ENCODE assay signal across 25 mouse cellular contexts in the genomic region with DNA sequence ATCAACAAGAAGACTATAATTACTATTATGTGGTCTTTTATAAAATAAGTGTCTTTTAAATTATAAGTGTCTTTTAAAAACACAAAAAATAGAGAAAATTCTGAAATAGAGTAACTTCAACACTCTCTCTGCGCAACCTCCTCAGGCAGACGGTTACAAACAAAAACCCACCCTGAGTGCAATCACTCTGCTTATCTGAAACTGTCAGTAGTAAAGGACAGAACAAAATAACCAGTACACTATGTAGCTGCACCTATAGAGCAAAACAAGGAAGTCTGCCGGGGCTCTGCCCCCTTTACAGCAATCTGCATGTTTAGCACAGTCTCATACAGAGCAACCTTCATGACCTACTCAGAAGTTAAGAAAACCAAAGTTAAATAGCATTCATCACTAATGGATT. TPM values are rescaled to one million over a fixed set of nuclear protein-coding genes. Genes with fewer than 3 reads are reported as not detected.
A peak's percentile ranks its signal among the peaks of the same experiment; 100 is the strongest.
DNase-seq lines count a peak whose midpoint lies in the region; ATAC-seq and TF ChIP-seq lines count a peak whose summit lies in the region.
"Had no signal": no experiment of that assay in that cellular context is flagged by ENCODE, and none has a peak within 500 bp of the region (broad histone marks: within the 10 kb centered on the region; RNA-seq: fewer than 3 reads in every experiment).

No protein-coding gene starts in this region.

- H3K9me3 ChIP-seq in MEL (replicated peaks; ENCODE audit: insufficient read depth, low read length) = no peaks in the 10 kb centered on the region
- H3K9me3 ChIP-seq in liver, embryonic 14.5 days (ENCODE audit: control insufficient read depth, low read length) = no peaks in the 10 kb centered on the region
- no peaks in the 10 kb centered on the region for H3K9me3 ChIP-seq in liver, postnatal 0 days (ENCODE audit: low read length)
- H3K9me3 ChIP-seq: forebrain, embryonic 10.5 days; forebrain, embryonic 13.5 days; heart, embryonic 12.5 days; heart, embryonic 15.5 days; hindbrain, embryonic 10.5 days; hindbrain, embryonic 13.5 days had no signal

- H3K4me1 ChIP-seq in heart, adult 2 months (ENCODE audit: control insufficient read depth, insufficient read depth, low read length) = no peaks in the 10 kb centered on the region
- no peaks in the 10 kb centered on the region; a peak in 1 of 4 replicates for H3K4me1 ChIP-seq in MEL (ENCODE audit: control insufficient read depth in 1 of 2, insufficient read depth in 2 of 2, low read length in 2 of 2)
- no peaks in the 10 kb centered on the region; a peak in 1 of 4 replicates for H3K4me1 ChIP-seq in liver, embryonic 14.5 days (replicated peaks; ENCODE audit: control insufficient read depth in 2 of 2, insufficient read depth in 2 of 2, low read length in 1 of 2)
- no peaks in the 10 kb centered on the region for H3K4me1 ChIP-seq in liver, postnatal 0 days (ENCODE audit: insufficient read depth)
- H3K4me1 ChIP-seq: forebrain, embryonic 10.5 days; forebrain, embryonic 13.5 days; heart, embryonic 12.5 days; heart, embryonic 15.5 days; hindbrain, embryonic 10.5 days; hindbrain, embryonic 13.5 days had no signal

- H3K4me2 ChIP-seq in liver, embryonic 14.5 days (ENCODE audit: low read depth) = no peak overlapping the region
- H3K4me2 ChIP-seq in liver, postnatal 0 days (ENCODE audit: low read depth, low read length) = no peak overlapping the region
- H3K4me2 ChIP-seq: forebrain, embryonic 13.5 days; heart, embryonic 12.5 days; heart, embryonic 15.5 days; hindbrain, embryonic 13.5 days had no signal

- intact Hi-C loops in heart, adult 2 months (cut with DNase I) = no loop called here

- H3K4me3 ChIP-seq in heart, adult 2 months = no peak overlapping the region
- H3K4me3 ChIP-seq in MEL (ENCODE audit: control insufficient read depth in 1 of 2, insufficient read depth in 1 of 2, low read depth in 2 of 2, low read length in 2 of 2) = no peak overlapping the region
- H3K4me3 ChIP-seq in liver, embryonic 14.5 days (ENCODE audit: insufficient read depth in 1 of 2, low read depth in 2 of 2, low read length in 2 of 2) = no peak overlapping the region
- no peak overlapping the region for H3K4me3 ChIP-seq in liver, postnatal 0 days (ENCODE audit: low read depth, low read length)
- H3K4me3 ChIP-seq: forebrain, embryonic 10.5 days; forebrain, embryonic 13.5 days; heart, embryonic 12.5 days; heart, embryonic 15.5 days; hindbrain, embryonic 10.5 days; hindbrain, embryonic 13.5 days had no signal

- TF ChIP-seq EP300 in heart, adult 2 months (IDR thresholded peaks at IDR 0.05; ENCODE audit: insufficient read depth, low read depth, low read length) = no peak
- TF ChIP-seq EP300 in MEL (IDR thresholded peaks at IDR 0.05; ENCODE audit: low read depth in 1 of 2, low read length in 2 of 2) = peak; percentile 22 to 73; a peak in 2 of 4 replicates
- TF ChIP-seq EP300 in liver, embryonic 14.5 days (IDR thresholded peaks at IDR 0.05; ENCODE audit: low read depth) = no peak
- peak; percentile 83 for TF ChIP-seq EP300 in liver, postnatal 0 days (IDR thresholded peaks at IDR 0.05; ENCODE audit: low read depth)

- no peak overlapping the region for H3K27ac ChIP-seq in heart, adult 2 months
- no peak overlapping the region for H3K27ac ChIP-seq in MEL (ENCODE audit: control insufficient read depth, low read depth, low read length)
- H3K27ac ChIP-seq in liver, embryonic 14.5 days = no peak overlapping the region
- H3K27ac ChIP-seq in liver, postnatal 0 days (ENCODE audit: low read depth) = no peak overlapping the region
- H3K27ac ChIP-seq: forebrain, embryonic 10.5 days; forebrain, embryonic 13.5 days; heart, embryonic 15.5 days; hindbrain, embryonic 10.5 days; hindbrain, embryonic 13.5 days had no signal

- peak; percentile 23 for DNase-seq in heart, adult 11 months
- DNase-seq in heart, adult 2 months = no peak
- peak; percentile 46 for DNase-seq in MEL (ENCODE audit: low read depth, low spot score)
- no peak for DNase-seq in liver, embryonic 14.5 days (ENCODE audit: low read depth in 3 of 3, low spot score in 3 of 3)
- DNase-seq in liver, postnatal 0 days = no peak
- DNase-seq in frontal cortex, postnatal 25 days (ENCODE audit: low spot score in 2 of 2) = no peak
- DNase-seq in cerebellum, adult 9-11 months = no peak
- no peak for DNase-seq in kidney, adult 8-10 months
- DNase-seq: adrenal gland, postnatal 10 days; adrenal gland, postnatal 36 days; cerebellum, adult 18-20 months; cerebellum, adult 9-10 months; cerebellum, postnatal 25 days; forebrain, postnatal 0 days; gastrocnemius, postnatal 36 days; heart, postnatal 10 days; heart, postnatal 36 days had no signal

- TF ChIP-seq RAD21 in MEL (IDR thresholded peaks at IDR 0.05; ENCODE audit: low read depth, low read length) = no peak

- 69% methylated on average over 3 of the region's 3 CpGs for WGBS in heart, adult 2 months
- 41% methylated on average over 3 of the region's 3 CpGs for WGBS in liver, embryonic 14.5 days (ENCODE audit: insufficient replicate concordance)
- whole genome bisulfite sequencing in liver, postnatal 0 days (ENCODE audit: insufficient replicate concordance) = 58% methylated on average over 3 of the region's 3 CpGs

- no peak overlapping the region for H3K9ac ChIP-seq in heart, adult 2 months (ENCODE audit: low read depth, low read length)
- H3K9ac ChIP-seq in MEL (ENCODE audit: control insufficient read depth, low read depth, low read length, poor library complexity, severe bottlenecking) = no peak overlapping the region
- no peak overlapping the region for H3K9ac ChIP-seq in liver, embryonic 14.5 days (replicated peaks)
- H3K9ac ChIP-seq in liver, postnatal 0 days (replicated peaks) = no peak overlapping the region
- H3K9ac ChIP-seq: forebrain, embryonic 13.5 days; forebrain, postnatal 0 days; heart, embryonic 12.5 days; heart, embryonic 15.5 days; hindbrain, embryonic 13.5 days had no signal

- no peak for TF ChIP-seq CTCF in heart, adult 2 months (IDR thresholded peaks at IDR 0.05)
- TF ChIP-seq CTCF in MEL (IDR thresholded peaks at IDR 0.05 in 2 of 3, conservative IDR thresholded peaks at IDR 0.05 in 1 of 3; ENCODE audit: control insufficient read depth in 1 of 3, insufficient read depth in 1 of 3, low read depth in 2 of 3, low read length in 3 of 3, poor library complexity in 1 of 3, severe bottlenecking in 1 of 3) = no peak
- TF ChIP-seq CTCF in liver, embryonic 14.5 days (IDR thresholded peaks at IDR 0.05; ENCODE audit: low read depth) = no peak
- TF ChIP-seq CTCF in liver, postnatal 0 days (IDR thresholded peaks at IDR 0.05; ENCODE audit: low read depth) = no peak

- H3K36me3 ChIP-seq in heart, adult 2 months (ENCODE audit: control insufficient read depth, insufficient read depth, low read length) = no peaks in the 10 kb centered on the region; the same call in none of the 2 replicates
- peaks cover 0 to 52% of the 10 kb centered on the region in 2 experiments; a peak in 2 of 4 replicates for H3K36me3 ChIP-seq in MEL (ENCODE audit: control insufficient read depth in 1 of 2, insufficient read depth in 2 of 2, low read length in 2 of 2)
- H3K36me3 ChIP-seq in liver, embryonic 14.5 days (replicated peaks; ENCODE audit: control insufficient read depth, insufficient read depth, low read depth) = peaks cover 34% of the 10 kb centered on the region
- H3K36me3 ChIP-seq in liver, postnatal 0 days (replicated peaks; ENCODE audit: insufficient read depth, low read length) = peaks cover 56% of the 10 kb centered on the region

- ATAC-seq in liver, embryonic 14.5 days (ENCODE audit: insufficient read depth) = peak; percentile 37; the same call in 1 of the 2 replicates
- ATAC-seq in liver, postnatal 0 days = no peak
- ATAC-seq: forebrain, embryonic 13.5 days; forebrain, postnatal 0 days; hindbrain, embryonic 16.5 days; Patski had no signal

- no peak for TF ChIP-seq POLR2A in heart, adult 2 months (IDR thresholded peaks at IDR 0.05; ENCODE audit: insufficient read depth, low read depth, low read length)
- TF ChIP-seq POLR2A in MEL (IDR thresholded peaks at IDR 0.05; ENCODE audit: control insufficient read depth in 1 of 2, insufficient read depth in 1 of 2, low read depth in 1 of 2, low read length in 2 of 2, poor library complexity in 1 of 2) = no peak

- H3K79me2 ChIP-seq in heart, adult 2 months (replicated peaks; ENCODE audit: control insufficient read depth, insufficient read depth, low read length) = no peaks in the 10 kb centered on the region; the same call in 1 of the 2 replicates
- no peaks in the 10 kb centered on the region for H3K79me2 ChIP-seq in MEL (ENCODE audit: control insufficient read depth, insufficient read depth, low read length, poor library complexity)

- no peaks in the 10 kb centered on the region for H3K27me3 ChIP-seq in heart, adult 2 months (ENCODE audit: control insufficient read depth, insufficient read depth, low read length)
- H3K27me3 ChIP-seq in MEL (ENCODE audit: control insufficient read depth in 1 of 2, insufficient read depth in 2 of 2, low read length in 2 of 2) = no peaks in the 10 kb centered on the region
- H3K27me3 ChIP-seq in liver, embryonic 14.5 days (ENCODE audit: control insufficient read depth, insufficient read depth, low read length) = no peaks in the 10 kb centered on the region
- no peaks in the 10 kb centered on the region for H3K27me3 ChIP-seq in liver, postnatal 0 days (ENCODE audit: insufficient read depth, low read length)
- H3K27me3 ChIP-seq: forebrain, embryonic 13.5 days; heart, embryonic 12.5 days; heart, embryonic 15.5 days; hindbrain, embryonic 13.5 days; Patski had no signal

TF ChIP-seq in MEL, 35 proteins besides CTCF, POLR2A, EP300 and RAD21 (continues in another document):
- TF ChIP-seq ETS1 (IDR thresholded peaks at IDR 0.05; ENCODE audit: low read depth, low read length) (peak; percentile 36; the same call in 1 of the 2 replicates), ZC3H11A (IDR thresholded peaks at IDR 0.05; ENCODE audit: low read depth, low read length) (no peak)

RNA-seq across cellular contexts. Expression of a gene that starts 12.4 kb away (rescaled TPM):
- total RNA-seq in heart, adult 2 months (2021) = 10 to 100 TPM; 13.1 to 14.0 TPM
- polyA plus RNA-seq in heart, adult 2 months (2012; rRNA removed) = 6.0 and 11.7 TPM in 2 replicates
- 15.3 and 16.7 TPM in 2 replicates for total RNA-seq in MEL (2012; rRNA removed)
- polyA plus RNA-seq in MEL (2012; ENCODE audit: insufficient read depth in 1 of 2, insufficient read length in 2 of 2, low read depth in 1 of 2, low replicate concordance in 2 of 2, missing spikeins in 1 of 2) = 10 to 100 TPM; 15.3 to 46.1 TPM
- polyA plus RNA-seq in liver, embryonic 14.5 days (2012; rRNA removed) = 5.2 and 6.9 TPM in 2 replicates
- polyA plus RNA-seq in liver, embryonic 14.5 days (2014; fragmentation: Nextera tagmentation; extraction: Ambion mirVana) = 7.3 and 7.8 TPM in 2 replicates
- 4.5 and 4.7 TPM in 2 replicates for polyA plus RNA-seq in liver, postnatal 0 days (2015; fragmentation: Nextera tagmentation; extraction: Ambion mirVana)

RNA-seq across cellular contexts. Expression of a gene that starts 44.9 kb away (rescaled TPM):
- total RNA-seq in heart, adult 2 months (2021) = 10 to 100 TPM; 13.9 to 15.2 TPM
- 6.3 and 7.2 TPM in 2 replicates for polyA plus RNA-seq in heart, adult 2 months (2012; rRNA removed)
- total RNA-seq in MEL (2012; rRNA removed) = 20.3 and 25.9 TPM in 2 replicates
- polyA plus RNA-seq in MEL (2012; ENCODE audit: insufficient read depth in 1 of 2, insufficient read length in 2 of 2, low read depth in 1 of 2, low replicate concordance in 2 of 2, missing spikeins in 1 of 2) = 10 to 100 TPM in 1 of 2 experiments, not detected in 1; 24.0 TPM
- polyA plus RNA-seq in liver, embryonic 14.5 days (2012; rRNA removed) = 2.6 and 3.8 TPM in 2 replicates
- polyA plus RNA-seq in liver, embryonic 14.5 days (2014; fragmentation: Nextera tagmentation; extraction: Ambion mirVana) = 2.0 and 2.8 TPM in 2 replicates
- 13.6 and 13.7 TPM in 2 replicates for polyA plus RNA-seq in liver, postnatal 0 days (2015; fragmentation: Nextera tagmentation; extraction: Ambion mirVana)

Comparison
In these comparisons a context has a peak if more than half of its experiments do, and no peak if none do; other contexts are left out.
1. DNase-seq: peak in heart, adult 11 months (single experiment) and MEL (single experiment); none in heart, adult 2 months (0 of 2), liver, embryonic 14.5 days (0 of 3), liver, postnatal 0 days (single experiment), frontal cortex, postnatal 25 days (0 of 2), cerebellum, adult 9-11 months (single experiment) and kidney, adult 8-10 months (0 of 2).